ENCODE assay signal across 8 mouse cellular contexts in genomic region chr11:69655264-69656064, GRCm38 (mm10). TPM values are rescaled to one million over a fixed set of nuclear protein-coding genes. Genes with fewer than 3 reads are reported as not detected.
DNase-seq lines count a peak whose midpoint lies in the region; ATAC-seq lines count a peak whose summit lies in the region.

Gene Sox15, plus strand, starts transcription at chr11:69655314.

- peak; percentile 56 for DNase-seq in ovary, postnatal 14 days (ENCODE audit: low spot score)
- no peak for DNase-seq in ovary, postnatal 10 days (ENCODE audit: low spot score)
- peak; percentile 54 to 77 for DNase-seq in cerebellum, postnatal 4 days (ENCODE audit: low spot score in 2 of 2)
- peak; percentile 73 for DNase-seq in gastrocnemius, postnatal 10 days
- peak; percentile 51 for DNase-seq in induced T-regulatory cell, adult 2 months (ENCODE audit: low read depth)

- H3K4me1 ChIP-seq in limb, embryonic 13.5 days, result peaks cover 24% of the 10 kb centered on the region
- peaks cover 25% of the 10 kb centered on the region for H3K4me1 ChIP-seq in midbrain, embryonic 13.5 days (replicated peaks)
- peaks cover 20% of the 10 kb centered on the region for H3K4me1 ChIP-seq in stomach, embryonic 15.5 days

- no peaks in the 10 kb centered on the region for H3K9me3 ChIP-seq in limb, embryonic 13.5 days
- H3K9me3 ChIP-seq in midbrain, embryonic 13.5 days, result no peaks in the 10 kb centered on the region
- no peaks in the 10 kb centered on the region for H3K9me3 ChIP-seq in stomach, embryonic 15.5 days

- peaks cover 81% of the 10 kb centered on the region for H3K36me3 ChIP-seq in limb, embryonic 13.5 days
- H3K36me3 ChIP-seq in midbrain, embryonic 13.5 days, result peaks cover 77% of the 10 kb centered on the region
- H3K36me3 ChIP-seq in stomach, embryonic 15.5 days, result peaks cover 45% of the 10 kb centered on the region

- 18% methylated on average over 34 of the region's 34 CpGs for WGBS in limb, embryonic 13.5 days
- 24% methylated on average over 34 of the region's 34 CpGs for WGBS in midbrain, embryonic 13.5 days
- 21% methylated on average over 34 of the region's 34 CpGs for WGBS in stomach, embryonic 15.5 days

- ATAC-seq in limb, embryonic 13.5 days (ENCODE audit: low FRiP score, low read depth), result peak; percentile 79
- ATAC-seq in midbrain, embryonic 13.5 days, result peak; percentile 82
- peak; percentile 65; the same call in 1 of the 2 replicates for ATAC-seq in stomach, embryonic 15.5 days (ENCODE audit: insufficient read depth, low FRiP score, low read depth)

- H3K27me3 ChIP-seq in limb, embryonic 13.5 days, result no peaks in the 10 kb centered on the region
- H3K27me3 ChIP-seq in midbrain, embryonic 13.5 days, result no peaks in the 10 kb centered on the region
- no peaks in the 10 kb centered on the region for H3K27me3 ChIP-seq in stomach, embryonic 15.5 days (replicated peaks)

- peak within 1 kb of the TSS; percentile 36 for H3K4me2 ChIP-seq in limb, embryonic 13.5 days (replicated peaks)
- 0 out of 2 replicates have a peak within 1 kb of the TSS, but pooled peaks have one; percentile 11 for H3K4me2 ChIP-seq in midbrain, embryonic 13.5 days (replicated peaks)
- H3K4me2 ChIP-seq in stomach, embryonic 15.5 days, result peak within 1 kb of the TSS; percentile 40

- H3K4me3 ChIP-seq in limb, embryonic 13.5 days, result no peak within 1 kb of the TSS
- no peak within 1 kb of the TSS for H3K4me3 ChIP-seq in midbrain, embryonic 13.5 days (replicated peaks)
- peak within 1 kb of the TSS; percentile 22 for H3K4me3 ChIP-seq in stomach, embryonic 15.5 days (replicated peaks)

- peak within 1 kb of the TSS; percentile 39 for H3K9ac ChIP-seq in limb, embryonic 13.5 days
- H3K9ac ChIP-seq in midbrain, embryonic 13.5 days (replicated peaks), result peak within 1 kb of the TSS; percentile 44
- H3K9ac ChIP-seq in stomach, embryonic 15.5 days, result peak within 1 kb of the TSS; percentile 5; the same call in 1 of the 2 replicates

- peak within 1 kb of the TSS; percentile 55; the same call in 1 of the 2 replicates for H3K27ac ChIP-seq in limb, embryonic 13.5 days
- H3K27ac ChIP-seq in midbrain, embryonic 13.5 days, result peak within 1 kb of the TSS; percentile 30
- peak within 1 kb of the TSS; percentile 86 for H3K27ac ChIP-seq in stomach, embryonic 15.5 days

RNA-seq across cellular contexts. Expression of gene Sox15, which starts in this region (rescaled TPM):
- total RNA-seq in gastrocnemius, postnatal 10 days (2021), result under 1 TPM in 1 of 2 experiments, not detected in 1; 0.32 TPM
- polyA plus RNA-seq in limb, embryonic 13.5 days (2015; fragmentation: Nextera tagmentation; extraction: Ambion mirVana), result 0.57 and 0.69 TPM in 2 replicates
- polyA plus RNA-seq in midbrain, embryonic 13.5 days (2015; fragmentation: Nextera tagmentation; extraction: Ambion mirVana), result 0.31 TPM in 1 of 2 replicates, not detected in the other
- 3.7 and 6.0 TPM in 2 replicates for polyA plus RNA-seq in stomach, embryonic 15.5 days (2015; fragmentation: Nextera tagmentation; extraction: Ambion mirVana)

Comparison
In these comparisons a context has a peak if more than half of its experiments do, and no peak if none do; other contexts are left out.
1. Peak in DNase-seq in gastrocnemius, postnatal 10 days; RNA of the gene not detected or under 1 TPM.
2. Peak in ATAC-seq, H3K27ac ChIP-seq, H3K9ac ChIP-seq and H3K4me2 ChIP-seq in limb, embryonic 13.5 days; RNA of the gene not detected or under 1 TPM.
3. Peak in ATAC-seq, H3K27ac ChIP-seq, H3K9ac ChIP-seq and H3K4me2 ChIP-seq in midbrain, embryonic 13.5 days; RNA of the gene not detected or under 1 TPM.
4. H3K27ac ChIP-seq: peak in every context shown above with its lines; median percentile 86 in stomach, embryonic 15.5 days; 55 in limb, embryonic 13.5 days; 30 in midbrain, embryonic 13.5 days.